Comparison of ENCODE assay signal across 18 mouse cellular contexts in genomic region chr6:40102863-40103262, GRCm38 (mm10).
DNase-seq lines count a peak whose midpoint lies in the region; ATAC-seq lines count a peak whose summit lies in the region.
"Had no signal": no experiment of that assay in that cellular context is flagged by ENCODE, and none has a peak within 500 bp of the region (broad histone marks: within the 10 kb centered on the region; RNA-seq: fewer than 3 reads in every experiment).

No protein-coding gene starts in this region.

- H3K9ac ChIP-seq in hindbrain, embryonic 13.5 days, result no peak overlapping the region
- H3K9ac ChIP-seq in forebrain, embryonic 11.5 days (ENCODE audit: low read length), result no peak overlapping the region
- no peak overlapping the region for H3K9ac ChIP-seq in midbrain, embryonic 13.5 days (replicated peaks)
- H3K9ac ChIP-seq: heart, embryonic 15.5 days; intestine, embryonic 15.5 days; lung, embryonic 14.5 days; neural tube, embryonic 12.5 days had no signal

- no peak overlapping the region for H3K4me3 ChIP-seq in hindbrain, embryonic 13.5 days
- no peak overlapping the region for H3K4me3 ChIP-seq in hindbrain, embryonic 10.5 days
- no peak overlapping the region for H3K4me3 ChIP-seq in forebrain, embryonic 11.5 days (ENCODE audit: low read depth, low read length)
- H3K4me3 ChIP-seq in midbrain, embryonic 13.5 days (replicated peaks), result no peak overlapping the region
- H3K4me3 ChIP-seq: heart, embryonic 15.5 days; intestine, embryonic 15.5 days; megakaryocyte, embryonic 14.5 days; neural tube, embryonic 12.5 days had no signal

- peak overlapping the region; percentile 50 for H3K27ac ChIP-seq in hindbrain, embryonic 13.5 days
- H3K27ac ChIP-seq in hindbrain, embryonic 10.5 days, result no peak overlapping the region
- H3K27ac ChIP-seq in forebrain, embryonic 11.5 days (ENCODE audit: low read depth, low read length), result peak overlapping the region; percentile 15; the same call in 1 of the 2 replicates
- peak overlapping the region; percentile 55 for H3K27ac ChIP-seq in midbrain, embryonic 13.5 days
- H3K27ac ChIP-seq: heart, embryonic 15.5 days; intestine, embryonic 15.5 days; neural tube, embryonic 12.5 days had no signal

- WGBS in hindbrain, embryonic 13.5 days, result 30% methylated on average over 4 of the region's 4 CpGs
- WGBS in hindbrain, embryonic 10.5 days, result 58% methylated on average over 4 of the region's 4 CpGs
- 52% methylated on average over 4 of the region's 4 CpGs for WGBS in forebrain, embryonic 11.5 days
- WGBS in midbrain, embryonic 13.5 days, result 22% methylated on average over 4 of the region's 4 CpGs

- H3K27me3 ChIP-seq in hindbrain, embryonic 13.5 days, result no peaks in the 10 kb centered on the region
- H3K27me3 ChIP-seq in hindbrain, embryonic 10.5 days (ENCODE audit: insufficient read depth, poor library complexity, severe bottlenecking), result no peaks in the 10 kb centered on the region
- no peaks in the 10 kb centered on the region for H3K27me3 ChIP-seq in forebrain, embryonic 11.5 days (ENCODE audit: control insufficient read depth, insufficient read depth, low read length)
- no peaks in the 10 kb centered on the region for H3K27me3 ChIP-seq in midbrain, embryonic 13.5 days
- H3K27me3 ChIP-seq: heart, embryonic 15.5 days; intestine, embryonic 15.5 days; megakaryocyte, embryonic 14.5 days; neural tube, embryonic 12.5 days had no signal

- H3K4me2 ChIP-seq in hindbrain, embryonic 13.5 days, result no peak overlapping the region
- no peak overlapping the region for H3K4me2 ChIP-seq in forebrain, embryonic 11.5 days (ENCODE audit: low read depth, low read length, severe bottlenecking)
- no peak overlapping the region for H3K4me2 ChIP-seq in midbrain, embryonic 13.5 days (replicated peaks)
- H3K4me2 ChIP-seq: heart, embryonic 15.5 days; intestine, embryonic 15.5 days; lung, embryonic 14.5 days; neural tube, embryonic 12.5 days had no signal

- no peak for ATAC-seq in hindbrain, embryonic 13.5 days (ENCODE audit: low FRiP score)
- no peak for ATAC-seq in forebrain, embryonic 11.5 days (replicated peaks; ENCODE audit: low FRiP score)
- ATAC-seq in midbrain, embryonic 13.5 days, result 0 out of 2 replicates have a peak, but pooled peaks have one; percentile 27
- ATAC-seq: intestine, embryonic 15.5 days had no signal

- DNase-seq in hindbrain, embryonic 10.5 days (ENCODE audit: low spot score), result no peak
- peak; percentile 57 for DNase-seq in cerebellum, adult 11-12 months
- no peak for DNase-seq in forebrain, embryonic 11.5 days (ENCODE audit: low spot score)
- DNase-seq in adrenal gland, postnatal 4 days (ENCODE audit: low spot score in 2 of 2), result no peak
- DNase-seq in kidney, adult 11 months, result no peak
- no peak for DNase-seq in kidney, adult 18-20 months
- DNase-seq: gastrocnemius, postnatal 36 days; kidney, postnatal 36 days; lung, embryonic 14.5 days; right cerebral cortex, postnatal 25 days; thymus, postnatal 4 days had no signal

- H3K9me3 ChIP-seq in hindbrain, embryonic 13.5 days, result no peaks in the 10 kb centered on the region
- H3K9me3 ChIP-seq in hindbrain, embryonic 10.5 days, result no peaks in the 10 kb centered on the region
- no peaks in the 10 kb centered on the region for H3K9me3 ChIP-seq in forebrain, embryonic 11.5 days (ENCODE audit: control insufficient read depth, low read length)
- H3K9me3 ChIP-seq in midbrain, embryonic 13.5 days, result no peaks in the 10 kb centered on the region
- H3K9me3 ChIP-seq: G1E; heart, embryonic 15.5 days; intestine, embryonic 15.5 days; neural tube, embryonic 12.5 days had no signal

- H3K36me3 ChIP-seq in hindbrain, embryonic 13.5 days, result no peaks in the 10 kb centered on the region
- no peaks in the 10 kb centered on the region for H3K36me3 ChIP-seq in hindbrain, embryonic 10.5 days
- H3K36me3 ChIP-seq in forebrain, embryonic 11.5 days (ENCODE audit: control insufficient read depth, insufficient read depth, low read length), result no peaks in the 10 kb centered on the region
- no peaks in the 10 kb centered on the region for H3K36me3 ChIP-seq in midbrain, embryonic 13.5 days
- H3K36me3 ChIP-seq: G1E; heart, embryonic 15.5 days; intestine, embryonic 15.5 days; neural tube, embryonic 12.5 days had no signal

- H3K4me1 ChIP-seq in hindbrain, embryonic 13.5 days (replicated peaks), result peaks cover 22% of the 10 kb centered on the region
- H3K4me1 ChIP-seq in hindbrain, embryonic 10.5 days (replicated peaks), result peaks cover 25% of the 10 kb centered on the region
- H3K4me1 ChIP-seq in forebrain, embryonic 11.5 days (replicated peaks; ENCODE audit: control insufficient read depth, insufficient read depth, low read length), result peaks cover 3% of the 10 kb centered on the region; the same call in 1 of the 2 replicates
- peaks cover 25% of the 10 kb centered on the region for H3K4me1 ChIP-seq in midbrain, embryonic 13.5 days (replicated peaks)
- H3K4me1 ChIP-seq: heart, embryonic 15.5 days; intestine, embryonic 15.5 days; megakaryocyte, embryonic 14.5 days had no signal
